Mouse (Mus musculus) megakaryocyte progenitor cell, adult 5-6 weeks (primary cell): ENCODE measurements around the gene Ms4a18. TPM values are rescaled to one million over a fixed set of nuclear protein-coding genes. Genes with fewer than 3 reads are reported as not detected.

ENCODE experiments used
- total RNA-seq, 2 experiments: library from RNA; stranded (forward) in 1 of 2; stranded (reverse) in 1 of 2; fragments of 157-497, 149-512 nt in 1 of 2; fragments of 200-1000 nt in 1 of 2; gene quantifications; 2 replicates each; pipeline versions ENCODE4 v1.2.3 to v1.2.4; 2015 to 2017

The Ms4a18 gene
- total RNA-seq, 2 experiments from 2014 or later = not detected

Other genes with a start within 250 kb of the Ms4a18 start
- 0.46 and 0.69 TPM in 2 replicates for gene Cd6, start 188.0 kb downstream of the Ms4a18 start, total RNA-seq (2015)
- 1.3 and 1.4 TPM in 2 replicates for gene Cd6, start 188.0 kb downstream of the Ms4a18 start, total RNA-seq (2017)
- gene Slc15a3, start 178.3 kb downstream of the Ms4a18 start, total RNA-seq (2015) = 0.57 and 0.85 TPM in 2 replicates
- 0.37 and 1.5 TPM in 2 replicates for gene Slc15a3, start 178.3 kb downstream of the Ms4a18 start, total RNA-seq (2017)
- 0.17 TPM in 1 of 2 replicates, not detected in the other for gene Tmem132a, start 148.1 kb downstream of the Ms4a18 start, total RNA-seq (2015)
- 0.30 TPM in 1 of 2 replicates, not detected in the other for gene Tmem132a, start 148.1 kb downstream of the Ms4a18 start, total RNA-seq (2017)
- gene Tmem109, start 136.0 kb downstream of the Ms4a18 start, total RNA-seq (2015) = 14.9 and 16.5 TPM in 2 replicates
- gene Tmem109, start 136.0 kb downstream of the Ms4a18 start, total RNA-seq (2017) = 13.2 and 17.8 TPM in 2 replicates
- 70.5 and 77.5 TPM in 2 replicates for gene Prpf19, start 122.8 kb downstream of the Ms4a18 start, total RNA-seq (2015)
- gene Prpf19, start 122.8 kb downstream of the Ms4a18 start, total RNA-seq (2017) = 159 and 191 TPM in 2 replicates
- gene Zp1, start 97.4 kb downstream of the Ms4a18 start, total RNA-seq (2015) = not detected in 2 replicates
- not detected in 2 replicates for gene Zp1, start 97.4 kb downstream of the Ms4a18 start, total RNA-seq (2017)
- 0.07 and 0.17 TPM in 2 replicates for gene Ptgdr2, start 80.9 kb downstream of the Ms4a18 start, total RNA-seq (2015)
- gene Ptgdr2, start 80.9 kb downstream of the Ms4a18 start, total RNA-seq (2017) = 0.07 TPM in 1 of 2 replicates, not detected in the other
- 28.1 and 31.0 TPM in 2 replicates for gene Ccdc86, start 68.8 kb downstream of the Ms4a18 start, total RNA-seq (2015)
- gene Ccdc86, start 68.8 kb downstream of the Ms4a18 start, total RNA-seq (2017) = 17.6 and 20.5 TPM in 2 replicates
- gene Ms4a10, start 43.4 kb downstream of the Ms4a18 start, total RNA-seq (2015) = not detected in 2 replicates
- not detected in 2 replicates for gene Ms4a10, start 43.4 kb downstream of the Ms4a18 start, total RNA-seq (2017)
- gene Ms4a15, start 24.8 kb downstream of the Ms4a18 start, total RNA-seq (2015) = not detected in 2 replicates
- gene Ms4a15, start 24.8 kb downstream of the Ms4a18 start, total RNA-seq (2017) = not detected in 2 replicates
- gene Ms4a8a, start 63.1 kb upstream of the Ms4a18 start, total RNA-seq (2015) = 0.17 TPM in 1 of 2 replicates, not detected in the other
- 1.5 TPM in 1 of 2 replicates, not detected in the other for gene Ms4a8a, start 63.1 kb upstream of the Ms4a18 start, total RNA-seq (2017)
- gene 1700017D01Rik, start 112.8 kb upstream of the Ms4a18 start, total RNA-seq (2015) = not detected in 2 replicates
- gene 1700017D01Rik, start 112.8 kb upstream of the Ms4a18 start, total RNA-seq (2017) = not detected in 2 replicates
- not detected in 2 replicates for gene 1700025F22Rik, start 147.3 kb upstream of the Ms4a18 start, total RNA-seq (2015)
- not detected in 2 replicates for gene 1700025F22Rik, start 147.3 kb upstream of the Ms4a18 start, total RNA-seq (2017)
- not detected in 2 replicates for gene Ms4a13, start 178.7 kb upstream of the Ms4a18 start, total RNA-seq (2015)
- gene Ms4a13, start 178.7 kb upstream of the Ms4a18 start, total RNA-seq (2017) = not detected in 2 replicates
- not detected in 2 replicates for gene Ms4a12, start 214.4 kb upstream of the Ms4a18 start, total RNA-seq (2015)
- not detected in 2 replicates for gene Ms4a12, start 214.4 kb upstream of the Ms4a18 start, total RNA-seq (2017)
- not detected in 2 replicates for gene Ms4a1, start 248.2 kb upstream of the Ms4a18 start, total RNA-seq (2015)
- not detected in 2 replicates for gene Ms4a1, start 248.2 kb upstream of the Ms4a18 start, total RNA-seq (2017)